Mouse (Mus musculus) small intestine, adult 2 months (tissue): ENCODE data around the gene Eif2b5. TPM values are rescaled to one million over a fixed set of nuclear protein-coding genes. Genes with fewer than 3 reads are reported as not detected.

ENCODE experiments used
- H3K27ac ChIP-seq: fragments of 200-500 bp; 2 replicates; pipeline ENCODE4 v1.5.1; 2012; ENCODE audit warnings: low read depth, low read length, control low read depth, inconsistent platforms; ENCODE audit not compliant: insufficient read depth
- H3K27me3 ChIP-seq: fragments of 200-500 bp; 2 replicates; pipeline ENCODE4 v1.6.1; 2012; ENCODE audit warnings: mild to moderate bottlenecking, moderate library complexity, low read length, inconsistent platforms; ENCODE audit not compliant: control insufficient read depth, insufficient read depth
- H3K36me3 ChIP-seq: fragments of 200-500 bp; 2 replicates; pipeline ENCODE4 v1.6.1; 2012; ENCODE audit warnings: mild to moderate bottlenecking, low read length, control low read depth, inconsistent platforms; ENCODE audit not compliant: control insufficient read depth, insufficient read depth
- H3K4me1 ChIP-seq: fragments of 200-500 bp; 2 replicates; pipeline ENCODE4 v1.6.1; 2012; ENCODE audit warnings: low read length, inconsistent platforms, mixed read lengths; ENCODE audit not compliant: control insufficient read depth, insufficient read depth, insufficient read length
- H3K4me3 ChIP-seq: fragments of 200-500 bp; 2 replicates; pipeline ENCODE4 v1.5.1; 2012; ENCODE audit warnings: low read depth, mild to moderate bottlenecking, control low read depth, inconsistent platforms, low read length, moderate library complexity
- CTCF ChIP-seq: fragments of 200-500 bp; IDR thresholded peaks from 2 replicates; pipeline ENCODE4 v1.5.1; 2012; ENCODE audit warnings: low read depth, mild to moderate bottlenecking, control low read depth, inconsistent platforms, low read length, moderate library complexity, mixed read lengths; ENCODE audit not compliant: insufficient replicate concordance, insufficient read length; ENCODE audit errors: extremely low read depth
- POLR2A ChIP-seq: fragments of 200-500 bp; IDR thresholded peaks from 2 replicates; pipeline ENCODE4 v1.6.1; 2012; ENCODE audit warnings: low read depth, mild to moderate bottlenecking, control low read depth, inconsistent platforms, low read length, moderate library complexity
- WGBS: fragments of 180-500 bp; shearing (Covaris S2); methylation state at CpG from one replicate; pipeline ENCODE4 v1.1.7; 2018; 5-methylcytosine and 5-hydroxymethylcytosine counted together
- polyA plus RNA-seq: library from polyadenylated mRNA; depleted of rRNA; stranded (reverse); fragments of >200 nt; gene quantifications from 2 replicates; pipeline ENCODE4 v1.2.3, GENCODE M21; 2012

The Eif2b5 gene
- polyA plus RNA-seq, 1 experiment, result 16.1 TPM

DNA sequence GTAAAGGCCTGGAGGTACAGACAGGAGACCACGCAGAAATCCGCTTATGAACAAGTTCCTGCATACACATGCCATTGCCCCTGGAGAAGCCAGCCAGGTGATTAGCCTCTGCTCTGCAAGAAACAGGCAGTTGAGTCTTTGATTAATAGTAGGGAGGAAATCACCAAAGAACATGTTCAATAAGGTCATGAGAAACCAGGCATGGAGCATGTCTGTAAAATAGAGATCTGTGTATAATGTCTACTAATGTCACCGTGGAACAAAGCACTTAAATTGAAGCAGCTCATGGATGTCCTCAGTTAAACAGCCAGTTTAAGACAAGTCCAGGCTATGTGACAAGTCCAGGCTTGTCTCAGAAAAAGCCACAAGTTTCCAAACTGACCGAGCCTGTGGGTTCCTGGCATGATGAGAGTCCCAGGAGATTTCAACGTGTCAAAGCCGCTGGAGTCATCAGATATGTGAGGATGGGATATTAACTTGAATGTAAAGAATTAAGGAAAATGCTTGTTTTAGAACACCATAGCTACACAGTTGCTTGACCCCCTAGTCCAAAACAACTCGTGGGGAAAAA, 12.7 kb downstream of the Eif2b5 start:
- H3K4me1 ChIP-seq, result no peaks in the 10 kb centered on the region
- no peak overlapping the region for H3K4me3 ChIP-seq
- H3K27ac ChIP-seq, result no peak overlapping the region
- peaks cover 40% of the 10 kb centered on the region for H3K36me3 ChIP-seq
- H3K27me3 ChIP-seq, result no peaks in the 10 kb centered on the region
- 89% methylated on average over 7 of the region's 7 CpGs for WGBS
- TF ChIP-seq POLR2A (no peak), CTCF (no peak)

GRCm38 (mm10) chr16:20516032-20516431, 17.4 kb downstream of the Eif2b5 start:
- Histone ChIP-seq H3K27ac (peak overlapping the region; percentile 64; the same call in 1 of the 2 replicates), H3K4me1 (peaks cover 2% of the 10 kb centered on the region), H3K36me3 (peaks cover 6% of the 10 kb centered on the region; the same call in 1 of the 2 replicates), H3K4me3 (no peak overlapping the region), H3K27me3 (no peaks in the 10 kb centered on the region)
- TF ChIP-seq CTCF (no peak), POLR2A (no peak)

DNA sequence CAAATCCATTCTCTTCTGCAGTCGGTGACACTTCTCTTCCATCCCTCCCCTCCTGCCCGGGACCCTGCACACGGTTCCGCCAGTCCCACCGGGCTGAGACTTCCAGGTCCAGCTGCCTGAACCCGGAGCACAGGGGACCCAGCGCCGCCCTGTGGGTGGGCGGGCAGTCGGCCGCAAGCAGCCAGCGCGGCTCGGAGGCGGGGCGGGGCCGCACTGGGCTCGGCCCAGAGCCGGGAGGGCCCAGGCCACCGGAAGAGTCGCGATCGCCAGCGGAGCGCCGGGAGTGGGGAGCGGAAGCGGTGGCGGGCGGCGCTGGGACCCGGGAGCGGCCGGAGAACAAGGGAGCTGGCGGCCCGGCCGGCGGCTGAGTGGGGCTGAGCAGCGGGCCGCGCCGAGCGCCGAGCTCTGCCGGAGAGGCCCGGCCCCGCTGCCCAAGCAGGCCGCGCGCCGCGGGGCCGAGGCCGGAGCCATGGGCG, 18.1 kb downstream of the Eif2b5 start, which contains the start of gene Dvl3:
Dvl3 (plus strand) TSS at position 257 of the 476 bp plus-strand sequence.
- H3K4me1 ChIP-seq, result peaks cover 2% of the 10 kb centered on the region
- no peaks in the 10 kb centered on the region for H3K27me3 ChIP-seq
- peak; percentile 31; the same call in 1 of the 2 replicates for TF ChIP-seq CTCF
- peak; percentile 87 for TF ChIP-seq POLR2A
- WGBS, result under 1% methylated on average over 55 of the region's 55 CpGs
- peaks cover 2% of the 10 kb centered on the region; the same call in 1 of the 2 replicates for H3K36me3 ChIP-seq
- peak within 1 kb of the TSS; percentile 79 for H3K27ac ChIP-seq
- peak within 1 kb of the TSS; percentile 97 for H3K4me3 ChIP-seq

DNA sequence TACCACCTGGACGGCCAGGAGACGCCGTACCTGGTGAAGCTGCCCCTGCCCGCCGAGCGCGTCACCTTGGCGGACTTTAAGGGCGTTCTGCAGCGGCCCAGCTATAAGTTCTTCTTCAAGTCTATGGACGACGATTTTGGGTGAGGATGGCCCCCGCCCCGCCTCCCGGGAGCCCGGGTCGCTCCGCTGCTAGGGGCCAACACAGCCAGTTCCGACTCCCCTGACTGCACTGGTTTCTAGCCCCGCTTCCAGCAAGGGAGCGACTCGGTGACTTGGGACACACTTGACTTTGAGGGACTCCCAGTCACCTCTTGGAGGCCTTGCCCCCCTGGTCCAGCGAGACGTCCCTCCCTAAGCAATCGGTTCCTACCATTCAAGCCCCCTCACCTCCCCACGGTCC, 18.6 kb downstream of the Eif2b5 start:
- no peak for TF ChIP-seq CTCF
- no peak for TF ChIP-seq POLR2A
- peak overlapping the region; percentile 79 for H3K27ac ChIP-seq
- peaks cover 4% of the 10 kb centered on the region; the same call in 1 of the 2 replicates for H3K36me3 ChIP-seq
- no peaks in the 10 kb centered on the region for H3K27me3 ChIP-seq
- WGBS, result under 1% methylated on average over 26 of the region's 26 CpGs
- peaks cover 2% of the 10 kb centered on the region for H3K4me1 ChIP-seq
- peak overlapping the region; percentile 97 for H3K4me3 ChIP-seq

- TF ChIP-seq POLR2A (no peak), CTCF (no peak)
- Histone ChIP-seq H3K4me3 (peak overlapping the region; percentile 97), H3K27me3 (no peaks in the 10 kb centered on the region), H3K27ac (peak overlapping the region; percentile 79; the same call in 1 of the 2 replicates), H3K36me3 (peaks cover 4% of the 10 kb centered on the region; the same call in 1 of the 2 replicates), H3K4me1 (peaks cover 2% of the 10 kb centered on the region)
- WGBS, result 3% methylated on average over 6 of the region's 6 CpGs
Observed at GRCm38 (mm10) chr16:20517701-20518374, 19.2 kb downstream of the Eif2b5 start.

DNA sequence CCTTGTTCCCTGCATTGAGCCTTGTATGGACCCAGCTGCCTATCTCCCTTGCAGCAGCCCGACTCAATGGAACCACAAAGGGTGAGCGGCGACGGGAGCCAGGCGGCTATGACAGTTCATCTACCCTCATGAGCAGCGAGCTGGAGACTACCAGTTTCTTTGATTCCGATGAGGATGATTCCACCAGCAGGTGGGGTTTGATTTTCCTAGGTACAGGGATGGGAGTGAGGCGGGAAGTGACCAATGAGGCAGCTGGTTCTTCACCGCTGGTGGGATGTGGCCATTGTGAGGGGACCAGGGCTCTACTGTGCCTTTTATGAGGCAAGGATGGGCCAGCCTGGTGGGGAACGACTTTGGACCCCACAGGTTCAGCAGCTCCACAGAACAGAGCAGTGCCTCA, 25.3 kb downstream of the Eif2b5 start:
- Histone ChIP-seq H3K27me3 (no peaks in the 10 kb centered on the region), H3K4me3 (no peak overlapping the region), H3K4me1 (no peaks in the 10 kb centered on the region; the same call in 1 of the 2 replicates), H3K36me3 (peaks cover 58% of the 10 kb centered on the region), H3K27ac (no peak overlapping the region)
- WGBS, result 90% methylated on average over 10 of the region's 10 CpGs
- no peak for TF ChIP-seq CTCF
- no peak for TF ChIP-seq POLR2A

GRCm38 (mm10) chr16:20528779-20529178, 30.2 kb downstream of the Eif2b5 start:
- Histone ChIP-seq H3K36me3 (peaks cover 67% of the 10 kb centered on the region), H3K4me1 (no peaks in the 10 kb centered on the region), H3K4me3 (no peak overlapping the region), H3K27ac (no peak overlapping the region), H3K27me3 (no peaks in the 10 kb centered on the region)
- WGBS, result 90% methylated on average over 5 of the region's 5 CpGs
- TF ChIP-seq CTCF, result no peak
- TF ChIP-seq POLR2A, result no peak
